Mouse (Mus musculus): ENCODE measurements around the gene Sh3tc1. TPM values are rescaled to one million over a fixed set of nuclear protein-coding genes. Genes with fewer than 3 reads are reported as not detected.

Sh3tc1 gene
- polyA plus RNA-seq, 1 experiment from 2014 or later: 2.3 TPM

- Histone ChIP-seq H3K9ac (ENCODE audit: low read length) (no peak overlapping the region), H3K4me2 (no peak overlapping the region), H3K27me3 (ENCODE audit: control insufficient read depth, insufficient read depth, low read length) (no peaks in the 10 kb centered on the region), H3K9me3 (ENCODE audit: control insufficient read depth, low read length) (no peaks in the 10 kb centered on the region), H3K36me3 (ENCODE audit: control insufficient read depth, insufficient read depth, low read length) (no peaks in the 10 kb centered on the region), H3K4me1 (ENCODE audit: control insufficient read depth, insufficient read depth, low read length) (no peaks in the 10 kb centered on the region), H3K27ac (ENCODE audit: low read depth, low read length) (no peak overlapping the region), H3K4me3 (ENCODE audit: low read depth, low read length) (no peak overlapping the region)
- no peak for DNase-seq (ENCODE audit: low spot score, missing footprints)
- ATAC-seq (ENCODE audit: low FRiP score): no peak
- WGBS: 90% methylated on average over 1 of the region's 1 CpGs
Observed at GRCm38 (mm10) chr5:35719880-35720279, 19.9 kb downstream of the Sh3tc1 start.

- H3K27me3 ChIP-seq (ENCODE audit: control insufficient read depth, insufficient read depth, low read length): no peaks in the 10 kb centered on the region
- H3K9ac ChIP-seq (ENCODE audit: low read length): no peak overlapping the region
- no peak overlapping the region for H3K4me2 ChIP-seq
- H3K9me3 ChIP-seq (ENCODE audit: control insufficient read depth, low read length): no peaks in the 10 kb centered on the region
- H3K4me3 ChIP-seq (ENCODE audit: low read depth, low read length): no peak overlapping the region
- H3K4me1 ChIP-seq (ENCODE audit: control insufficient read depth, insufficient read depth, low read length): no peaks in the 10 kb centered on the region
- DNase-seq (ENCODE audit: low spot score, missing footprints): no peak
- no peak for ATAC-seq (ENCODE audit: low FRiP score)
- no peak overlapping the region for H3K27ac ChIP-seq (ENCODE audit: low read depth, low read length)
- H3K36me3 ChIP-seq (ENCODE audit: control insufficient read depth, insufficient read depth, low read length): no peaks in the 10 kb centered on the region
Observed at GRCm38 (mm10) chr5:35719343-35719742, 20.4 kb downstream of the Sh3tc1 start.

DNA sequence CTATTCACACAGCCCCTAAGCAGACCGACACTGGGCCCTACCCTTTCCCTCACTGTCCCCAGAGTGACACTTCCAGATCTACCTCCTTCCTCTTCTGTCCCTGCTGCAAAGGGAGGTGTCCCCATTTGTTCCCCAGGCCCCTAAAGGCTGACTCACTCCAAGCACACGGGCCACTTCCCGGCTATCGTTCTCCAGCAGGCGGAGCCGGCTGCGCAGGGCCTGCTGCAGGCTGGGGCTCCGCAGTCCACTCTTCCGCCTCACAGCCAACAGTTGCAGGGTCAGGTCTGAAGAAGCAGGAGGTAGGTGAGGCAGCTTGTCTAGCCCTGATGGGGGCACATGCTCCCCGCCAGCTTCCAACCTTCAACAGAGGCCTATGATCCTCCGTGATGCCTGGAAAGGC lies 21.0 kb downstream of the Sh3tc1 start:
- H3K4me2 ChIP-seq: no peak overlapping the region
- DNase-seq (ENCODE audit: low spot score, missing footprints) (no peak), ATAC-seq (ENCODE audit: low FRiP score) (no peak)
- H3K4me1 ChIP-seq (ENCODE audit: control insufficient read depth, insufficient read depth, low read length): no peaks in the 10 kb centered on the region
- 82% methylated on average over 11 of the region's 11 CpGs for WGBS
- no peaks in the 10 kb centered on the region for H3K9me3 ChIP-seq (ENCODE audit: control insufficient read depth, low read length)
- no peaks in the 10 kb centered on the region for H3K36me3 ChIP-seq (ENCODE audit: control insufficient read depth, insufficient read depth, low read length)
- no peak overlapping the region for H3K27ac ChIP-seq (ENCODE audit: low read depth, low read length)
- H3K9ac ChIP-seq (ENCODE audit: low read length): no peak overlapping the region
- no peak overlapping the region for H3K4me3 ChIP-seq (ENCODE audit: low read depth, low read length)
- no peaks in the 10 kb centered on the region for H3K27me3 ChIP-seq (ENCODE audit: control insufficient read depth, insufficient read depth, low read length)

DNA sequence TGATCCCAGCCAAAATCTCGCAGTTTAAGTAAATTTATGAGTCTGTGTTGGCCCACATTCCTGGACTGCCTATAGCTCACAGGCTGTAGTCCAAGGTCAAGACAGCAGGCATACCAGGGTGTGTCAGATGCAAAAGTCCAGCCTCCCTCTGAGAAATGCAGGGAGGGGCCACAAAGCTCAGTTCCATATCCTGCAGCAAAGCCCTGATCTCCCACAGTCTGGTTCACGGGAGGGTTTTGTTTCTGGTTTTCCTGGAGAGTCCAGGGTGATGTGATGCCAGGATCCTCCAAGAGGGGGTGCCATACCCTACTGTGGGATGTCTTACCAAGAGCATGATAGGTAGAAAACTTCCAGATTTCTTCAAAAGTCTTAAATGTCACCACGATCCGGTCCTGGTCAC lies 21.8 kb downstream of the Sh3tc1 start:
- Histone ChIP-seq H3K9me3 (ENCODE audit: control insufficient read depth, low read length) (no peaks in the 10 kb centered on the region), H3K4me2 (no peak overlapping the region), H3K4me1 (ENCODE audit: control insufficient read depth, insufficient read depth, low read length) (no peaks in the 10 kb centered on the region), H3K36me3 (ENCODE audit: control insufficient read depth, insufficient read depth, low read length) (no peaks in the 10 kb centered on the region), H3K27me3 (ENCODE audit: control insufficient read depth, insufficient read depth, low read length) (no peaks in the 10 kb centered on the region), H3K4me3 (ENCODE audit: low read depth, low read length) (no peak overlapping the region), H3K9ac (ENCODE audit: low read length) (no peak overlapping the region), H3K27ac (ENCODE audit: low read depth, low read length) (no peak overlapping the region)
- DNase-seq (ENCODE audit: low spot score, missing footprints) (peak; percentile 86), ATAC-seq (ENCODE audit: low FRiP score) (no peak)
- WGBS: 62% methylated on average over 4 of the region's 4 CpGs

DNA sequence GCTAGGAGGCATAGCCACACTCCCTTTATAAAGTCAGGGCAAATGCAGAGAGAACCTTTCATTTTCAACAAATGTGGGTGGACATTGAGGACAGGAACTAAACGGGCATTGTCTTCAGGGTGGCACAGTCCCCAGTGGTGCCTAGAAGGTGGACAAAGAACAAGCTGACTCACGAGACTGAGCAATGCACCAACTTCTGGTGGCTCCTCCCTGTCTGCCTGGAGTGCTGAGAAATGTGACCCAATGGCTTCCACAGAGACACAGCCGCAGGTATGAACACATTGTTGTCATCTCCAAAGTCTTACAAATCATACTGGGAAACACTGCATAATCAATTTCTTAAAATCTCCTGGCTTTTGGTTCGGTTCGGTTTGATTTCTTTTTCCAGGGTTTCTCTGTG lies 22.3 kb downstream of the Sh3tc1 start:
- Histone ChIP-seq H3K27ac (ENCODE audit: low read depth, low read length) (no peak overlapping the region), H3K36me3 (ENCODE audit: control insufficient read depth, insufficient read depth, low read length) (no peaks in the 10 kb centered on the region), H3K4me2 (no peak overlapping the region), H3K4me1 (ENCODE audit: control insufficient read depth, insufficient read depth, low read length) (no peaks in the 10 kb centered on the region), H3K9me3 (ENCODE audit: control insufficient read depth, low read length) (no peaks in the 10 kb centered on the region), H3K4me3 (ENCODE audit: low read depth, low read length) (no peak overlapping the region), H3K27me3 (ENCODE audit: control insufficient read depth, insufficient read depth, low read length) (no peaks in the 10 kb centered on the region), H3K9ac (ENCODE audit: low read length) (no peak overlapping the region)
- 79% methylated on average over 5 of the region's 5 CpGs for WGBS
- DNase-seq (ENCODE audit: low spot score, missing footprints) (no peak), ATAC-seq (ENCODE audit: low FRiP score) (no peak)

- 49% methylated on average over 13 of the region's 13 CpGs for WGBS
- peak; percentile 81 for ATAC-seq (ENCODE audit: low FRiP score)
- no peak overlapping the region for H3K4me3 ChIP-seq (ENCODE audit: low read depth, low read length)
Observed at GRCm38 (mm10) chr5:35713649-35714354, 26.0 kb downstream of the Sh3tc1 start.

DNA sequence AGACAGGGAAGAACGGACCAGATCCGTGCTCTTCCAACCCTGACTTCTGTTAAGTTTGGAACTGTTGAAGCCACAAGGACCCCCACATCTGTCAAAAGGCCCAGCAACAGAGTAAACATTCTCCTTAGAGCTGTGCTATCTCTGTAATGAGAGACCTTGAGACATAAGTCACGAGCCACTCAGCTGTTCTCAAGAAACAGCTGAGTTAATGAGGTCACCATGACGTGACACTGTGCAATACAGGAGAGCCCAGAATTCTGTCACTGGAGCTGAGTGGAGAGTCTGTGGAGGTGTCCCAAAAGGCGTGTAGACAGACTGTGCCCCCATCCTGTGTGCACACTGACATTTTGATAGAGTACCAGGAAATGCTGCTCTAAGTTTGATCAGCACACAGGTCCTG lies 27.3 kb downstream of the Sh3tc1 start:
- no peak overlapping the region for H3K27ac ChIP-seq (ENCODE audit: low read depth, low read length)
- no peak for DNase-seq (ENCODE audit: low spot score, missing footprints)
- no peaks in the 10 kb centered on the region for H3K36me3 ChIP-seq (ENCODE audit: control insufficient read depth, insufficient read depth, low read length)
- H3K4me1 ChIP-seq (ENCODE audit: control insufficient read depth, insufficient read depth, low read length): no peaks in the 10 kb centered on the region
- H3K4me3 ChIP-seq (ENCODE audit: low read depth, low read length): no peak overlapping the region
- no peaks in the 10 kb centered on the region for H3K9me3 ChIP-seq (ENCODE audit: control insufficient read depth, low read length)
- no peaks in the 10 kb centered on the region for H3K27me3 ChIP-seq (ENCODE audit: control insufficient read depth, insufficient read depth, low read length)
- WGBS: 83% methylated on average over 5 of the region's 5 CpGs
- H3K4me2 ChIP-seq: no peak overlapping the region
- ATAC-seq (ENCODE audit: low FRiP score): no peak
- no peak overlapping the region for H3K9ac ChIP-seq (ENCODE audit: low read length)

More at GRCm38 (mm10) chr5:35713649-35714354, 26.0 kb downstream of the Sh3tc1 start:
- Histone ChIP-seq H3K27ac (ENCODE audit: low read depth, low read length) (no peak overlapping the region), H3K36me3 (ENCODE audit: control insufficient read depth, insufficient read depth, low read length) (no peaks in the 10 kb centered on the region), H3K9me3 (ENCODE audit: control insufficient read depth, low read length) (no peaks in the 10 kb centered on the region), H3K9ac (ENCODE audit: low read length) (no peak overlapping the region), H3K4me1 (ENCODE audit: control insufficient read depth, insufficient read depth, low read length) (no peaks in the 10 kb centered on the region), H3K4me2 (no peak overlapping the region), H3K27me3 (ENCODE audit: control insufficient read depth, insufficient read depth, low read length) (no peaks in the 10 kb centered on the region)
- DNase-seq (ENCODE audit: low spot score, missing footprints): peak; percentile 94

DNA sequence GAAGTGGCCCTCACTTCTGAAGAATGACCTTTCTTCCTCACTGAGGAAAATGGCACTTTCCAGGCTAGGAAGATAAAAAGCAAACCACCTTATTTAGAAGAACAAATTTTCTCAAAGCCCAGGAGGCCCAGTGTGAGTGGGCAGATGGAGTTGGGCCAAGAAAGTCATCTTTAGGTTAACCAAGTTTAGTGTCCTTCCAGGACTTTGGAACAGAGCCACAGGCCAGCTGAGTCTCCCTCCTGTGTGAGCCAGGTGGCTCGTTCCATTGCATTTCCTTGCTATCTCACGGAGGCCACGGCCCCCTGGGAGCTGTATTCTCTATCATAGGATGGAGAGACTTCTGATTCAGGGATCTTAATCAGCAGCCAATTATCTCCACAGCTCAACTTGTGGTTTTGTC lies 28.9 kb downstream of the Sh3tc1 start:
- DNase-seq (ENCODE audit: low spot score, missing footprints): no peak
- Histone ChIP-seq H3K4me1 (ENCODE audit: control insufficient read depth, insufficient read depth, low read length) (no peaks in the 10 kb centered on the region), H3K9ac (ENCODE audit: low read length) (no peak overlapping the region), H3K36me3 (ENCODE audit: control insufficient read depth, insufficient read depth, low read length) (no peaks in the 10 kb centered on the region), H3K4me2 (no peak overlapping the region), H3K27me3 (ENCODE audit: control insufficient read depth, insufficient read depth, low read length) (no peaks in the 10 kb centered on the region), H3K9me3 (ENCODE audit: control insufficient read depth, low read length) (no peaks in the 10 kb centered on the region), H3K4me3 (ENCODE audit: low read depth, low read length) (no peak overlapping the region), H3K27ac (ENCODE audit: low read depth, low read length) (no peak overlapping the region)
- 80% methylated on average over 3 of the region's 3 CpGs for WGBS
- no peak for ATAC-seq (ENCODE audit: low FRiP score)

- Histone ChIP-seq H3K4me3 (ENCODE audit: low read depth, low read length) (no peak overlapping the region), H3K9me3 (ENCODE audit: control insufficient read depth, low read length) (no peaks in the 10 kb centered on the region), H3K27me3 (ENCODE audit: control insufficient read depth, insufficient read depth, low read length) (no peaks in the 10 kb centered on the region), H3K4me2 (no peak overlapping the region), H3K4me1 (ENCODE audit: control insufficient read depth, insufficient read depth, low read length) (no peaks in the 10 kb centered on the region), H3K36me3 (ENCODE audit: control insufficient read depth, insufficient read depth, low read length) (no peaks in the 10 kb centered on the region), H3K9ac (ENCODE audit: low read length) (no peak overlapping the region), H3K27ac (ENCODE audit: low read depth, low read length) (no peak overlapping the region)
- DNase-seq (ENCODE audit: low spot score, missing footprints): no peak
- no peak for ATAC-seq (ENCODE audit: low FRiP score)
- WGBS: 70% methylated on average over 3 of the region's 3 CpGs
Observed at GRCm38 (mm10) chr5:35710481-35710880, 29.3 kb downstream of the Sh3tc1 start.

Measured in midbrain, embryonic 11.5 days (tissue).